Mouse (Mus musculus): ENCODE data around the gene Car9.

- no peak for TF ChIP-seq POLR2A (IDR thresholded peaks at IDR 0.05; ENCODE audit: insufficient read length, low read depth)
- no peak for TF ChIP-seq USF1 (IDR thresholded peaks at IDR 0.05; ENCODE audit: low read depth)
- no peak for TF ChIP-seq MYOD1 (IDR thresholded peaks at IDR 0.05; ENCODE audit: control insufficient read depth in 1 of 3, insufficient read length in 2 of 3, low read depth in 2 of 3)
- TF ChIP-seq CEBPB (IDR thresholded peaks at IDR 0.05; ENCODE audit: insufficient read depth, poor library complexity, severe bottlenecking): no peak
- TF ChIP-seq SRF (IDR thresholded peaks at IDR 0.05; ENCODE audit: control insufficient read depth, insufficient read length, low read depth): no peak
- no peak for TF ChIP-seq E2F4 (IDR thresholded peaks at IDR 0.05; ENCODE audit: insufficient read depth)
- no peak for TF ChIP-seq REST (IDR thresholded peaks at IDR 0.05; ENCODE audit: insufficient read depth, insufficient read length)
- TF ChIP-seq POLR2AphosphoS2 (IDR thresholded peaks at IDR 0.05; ENCODE audit: insufficient read length, low read depth): no peak
- TF ChIP-seq TCF12 (IDR thresholded peaks at IDR 0.05; ENCODE audit: insufficient read depth, poor library complexity, severe bottlenecking): no peak
- no peak for TF ChIP-seq MAX (IDR thresholded peaks at IDR 0.05; ENCODE audit: low read depth)
- no peak for TF ChIP-seq TCF3 (IDR thresholded peaks at IDR 0.05; ENCODE audit: insufficient read length, low read depth)
Measured at GRCm38 (mm10) chr4:43497946-43498345, 8.8 kb upstream of the Car9 start.

Measured in myocyte (in vitro differentiated cells).